Mouse (Mus musculus) urinary bladder, adult 2 months (tissue): ENCODE data around the gene Fndc3a. TPM values are rescaled to one million over a fixed set of nuclear protein-coding genes. Genes with fewer than 3 reads are reported as not detected.

ENCODE experiments used
- DNase-seq: peaks from one replicate; pipeline ENCODE4 v3.0.0; 2022; ENCODE audit warnings: low spot score
- polyA plus RNA-seq: library from polyadenylated mRNA; depleted of rRNA; stranded (reverse); fragments of >200 nt; gene quantifications from 2 replicates; pipeline ENCODE4 v1.2.3, GENCODE M21; 2012; rRNA removed

The Fndc3a gene
- 19.7 and 26.7 TPM in 2 replicates for polyA plus RNA-seq

DNA sequence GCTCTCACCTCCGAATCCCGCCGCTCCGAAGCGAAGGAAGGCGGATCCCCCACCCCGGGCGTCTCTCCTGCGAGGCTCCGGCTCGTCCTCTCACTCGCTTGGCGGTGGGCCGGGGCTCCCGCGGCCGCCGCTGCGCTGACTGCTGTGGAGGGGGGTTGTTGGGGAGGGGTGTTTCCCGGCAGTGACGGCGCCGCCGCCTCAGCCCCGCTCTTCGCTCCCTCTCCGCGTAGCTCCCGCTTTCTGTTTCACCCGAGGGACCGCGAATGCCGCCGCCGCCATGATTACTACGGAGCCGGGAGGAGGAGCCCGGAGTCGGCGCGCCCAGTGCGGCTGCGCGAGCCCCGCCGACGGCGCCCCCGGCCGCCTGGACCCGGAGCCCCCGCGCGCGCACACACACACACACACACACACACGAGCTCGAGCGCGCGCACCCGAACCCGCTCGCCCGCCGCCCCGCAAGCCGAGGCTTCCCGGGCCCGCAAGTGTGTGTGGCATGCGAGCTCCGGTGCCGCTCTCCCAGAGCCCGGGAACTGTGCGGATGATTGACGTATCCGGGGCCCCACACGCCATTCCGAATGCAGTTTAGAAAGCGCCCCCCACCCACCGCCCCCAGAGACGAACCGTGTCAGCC lies at the start of gene Fndc3a:
Gene Fndc3a, minus strand, starts transcription at position 294 of the 631 bp plus-strand sequence.
- DNase-seq = peak; percentile 83

DNA sequence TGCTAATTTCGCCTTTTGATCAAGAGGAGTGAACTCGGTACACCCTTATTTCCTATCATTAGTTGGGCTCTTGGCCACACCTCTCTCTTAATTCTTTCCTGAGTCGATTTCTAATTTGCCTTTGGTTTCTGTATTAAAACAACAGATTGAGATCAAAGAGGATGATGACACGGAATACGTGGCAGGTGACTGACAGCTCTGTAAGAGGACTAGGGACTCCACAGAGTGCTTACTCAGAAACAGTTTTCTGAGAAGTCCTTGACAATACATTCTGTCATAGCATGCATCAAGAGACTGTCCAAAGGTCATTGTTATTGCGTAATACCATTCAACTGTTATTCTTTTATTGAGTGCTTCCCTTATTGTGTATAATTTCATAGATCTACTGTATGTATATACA lies 43.1 kb upstream of the Fndc3a start:
- no peak for DNase-seq

DNA sequence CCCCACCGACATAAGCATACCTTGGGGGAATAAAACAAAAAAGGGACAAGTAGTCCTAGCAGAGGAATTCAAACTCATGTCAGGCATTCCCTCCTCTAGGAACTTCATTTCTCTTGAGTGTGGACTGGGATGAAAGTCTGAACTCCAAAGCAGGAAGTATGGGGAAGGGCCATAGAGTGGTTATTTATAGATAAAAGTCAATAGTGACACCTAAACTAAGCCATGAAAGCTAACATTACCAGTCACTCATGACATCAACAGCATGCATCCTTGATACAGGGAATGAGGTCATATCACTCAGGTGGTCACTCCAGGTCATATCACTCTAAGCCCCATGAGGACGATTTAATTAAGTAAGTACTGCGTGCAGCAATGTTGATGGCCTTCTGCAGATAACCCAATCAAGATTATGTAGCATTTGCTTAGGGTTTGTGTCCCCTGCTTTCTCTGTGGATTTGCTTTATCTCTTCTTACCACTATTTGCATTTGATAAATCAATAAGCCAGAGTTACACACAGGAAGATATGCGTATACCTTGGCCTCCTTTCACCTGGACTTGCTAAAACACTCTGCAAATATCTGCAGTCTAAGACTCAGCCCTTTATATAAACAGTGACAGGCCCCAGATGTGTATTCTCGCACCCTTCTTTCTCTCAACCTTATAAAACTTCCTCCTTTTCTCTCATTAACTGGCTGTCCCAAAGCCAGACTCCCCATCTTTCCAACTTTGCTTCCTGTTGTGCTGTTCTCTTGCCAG lies 40.8 kb upstream of the Fndc3a start:
- no peak for DNase-seq

DNA sequence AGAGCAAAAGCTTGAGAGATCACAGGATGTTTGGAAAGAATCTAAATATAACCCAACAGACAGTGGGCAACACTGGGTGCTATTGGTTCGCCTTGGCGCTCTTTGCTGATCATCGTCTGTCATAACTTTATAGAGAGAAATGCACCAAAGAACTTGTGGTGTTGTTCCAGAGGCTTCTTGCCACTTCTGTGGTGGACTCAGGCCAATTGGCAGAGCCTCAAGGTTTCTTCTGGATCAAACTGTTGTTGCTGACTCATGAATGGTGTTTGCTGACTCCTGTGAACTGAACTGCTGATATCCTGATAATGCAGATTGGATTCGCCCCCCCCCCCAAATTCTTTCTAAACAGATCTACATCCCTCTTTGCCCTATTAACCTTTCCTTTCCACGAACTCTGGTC lies 38.5 kb upstream of the Fndc3a start:
- no peak for DNase-seq

DNA sequence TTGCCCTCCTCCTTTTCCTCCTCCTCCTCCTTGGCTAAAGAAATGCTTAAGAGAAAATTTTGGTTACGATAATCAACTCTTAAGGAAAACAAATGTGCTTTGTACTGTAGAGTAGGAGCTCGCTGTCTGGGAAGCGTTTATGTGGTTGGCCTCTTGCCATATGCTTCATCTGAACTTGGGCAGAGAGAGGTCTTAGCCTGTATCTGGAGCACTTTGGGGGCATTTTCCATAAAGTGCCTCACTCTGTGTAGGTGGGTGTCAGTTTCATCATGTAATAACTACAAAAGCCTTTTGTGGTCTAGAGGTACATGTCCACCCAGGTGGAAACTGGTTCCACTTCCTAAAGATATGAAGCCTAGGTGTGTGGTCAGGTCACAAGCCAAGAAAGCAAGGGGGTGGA lies 31.9 kb upstream of the Fndc3a start:
- no peak for DNase-seq

DNA sequence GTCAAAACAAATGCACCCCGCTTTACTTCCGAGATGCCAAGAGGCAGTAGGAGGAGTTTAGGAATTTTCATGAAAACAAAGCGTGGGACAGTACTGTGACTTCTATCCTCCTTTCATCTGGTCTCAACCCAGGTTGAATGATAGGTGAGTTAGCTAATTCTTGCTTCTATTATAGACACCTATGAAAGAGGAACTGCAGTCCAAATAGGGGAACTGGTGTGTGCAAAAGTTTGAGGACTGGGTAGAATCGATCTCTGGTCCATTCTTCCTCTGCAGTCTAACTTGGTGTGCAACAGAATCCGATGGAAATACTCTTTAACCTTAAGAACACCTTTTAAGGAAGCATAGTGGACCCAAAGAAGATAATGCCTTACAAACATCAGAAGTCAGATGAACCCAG lies 30.5 kb upstream of the Fndc3a start:
- DNase-seq = no peak

DNA sequence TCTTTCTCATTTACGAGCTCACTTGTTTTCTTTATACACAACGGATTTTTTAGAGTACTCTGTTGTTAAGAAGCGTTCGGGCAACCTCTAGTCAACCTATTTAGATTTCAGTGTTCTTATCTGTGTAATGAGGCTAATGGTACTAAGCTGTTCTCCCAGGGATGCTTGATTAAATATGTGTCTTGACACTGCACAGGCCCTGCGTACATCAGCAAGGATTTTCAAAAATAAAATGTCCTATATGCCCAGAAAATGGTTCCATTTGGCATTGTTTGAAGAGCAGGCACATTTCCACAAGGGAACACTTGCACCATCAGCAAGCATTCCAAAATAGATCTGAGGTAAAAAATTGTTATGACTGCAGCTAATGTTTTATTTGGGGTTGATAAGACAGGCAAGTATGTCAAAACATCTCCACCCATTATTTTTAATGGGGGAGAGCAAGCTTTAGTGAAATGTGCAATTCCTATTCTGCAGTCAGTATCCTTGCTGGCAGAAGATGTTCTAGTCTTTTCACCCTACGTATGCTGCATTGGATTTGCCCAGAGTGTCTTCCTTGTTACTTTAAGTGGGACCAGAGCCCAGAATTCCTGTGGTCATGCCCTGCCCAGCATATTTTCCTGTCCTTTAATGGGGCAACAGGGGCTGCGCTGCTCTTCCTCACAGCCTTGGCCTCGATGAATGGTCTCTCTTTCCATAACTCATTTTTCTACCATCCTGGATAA lies 29.8 kb upstream of the Fndc3a start:
- DNase-seq = no peak

DNA sequence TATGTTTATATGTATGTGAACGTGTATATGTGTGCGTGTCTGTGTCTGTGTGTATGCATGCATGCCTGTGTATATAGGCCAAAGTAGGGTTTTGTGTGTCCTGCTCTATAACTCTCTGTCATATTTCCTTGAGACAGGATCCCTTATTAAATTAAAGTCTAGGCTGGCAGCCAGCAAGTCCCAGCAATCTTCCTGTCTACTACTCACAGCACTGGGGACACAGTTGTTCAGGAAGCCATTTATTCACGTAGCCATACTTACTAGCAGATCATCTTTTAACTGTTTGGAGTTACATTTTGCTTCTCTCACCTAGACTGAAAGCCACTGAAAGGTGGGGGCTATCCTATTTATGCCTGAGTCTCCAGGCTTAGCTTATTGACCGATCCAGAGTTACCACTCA lies 29.0 kb upstream of the Fndc3a start:
- no peak for DNase-seq

DNA sequence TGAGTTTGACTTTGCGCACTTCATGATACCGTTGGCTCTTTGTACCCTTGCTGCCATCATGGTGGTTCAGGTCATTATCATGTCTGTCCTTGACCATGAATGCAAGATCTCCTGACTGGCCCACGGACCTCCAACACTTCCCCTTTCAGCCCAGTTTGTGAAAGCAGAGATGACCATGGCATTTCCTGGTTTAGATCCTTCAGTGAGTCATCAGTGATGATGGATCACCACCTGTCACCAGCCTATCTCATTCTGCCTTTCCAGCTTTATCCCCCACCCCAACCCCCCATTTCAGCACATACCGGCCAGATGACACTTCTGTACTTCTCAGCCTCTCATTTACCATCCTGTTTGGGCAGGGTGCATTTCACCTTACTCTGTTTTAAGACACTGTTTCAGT lies 28.4 kb upstream of the Fndc3a start:
- DNase-seq = no peak

DNA sequence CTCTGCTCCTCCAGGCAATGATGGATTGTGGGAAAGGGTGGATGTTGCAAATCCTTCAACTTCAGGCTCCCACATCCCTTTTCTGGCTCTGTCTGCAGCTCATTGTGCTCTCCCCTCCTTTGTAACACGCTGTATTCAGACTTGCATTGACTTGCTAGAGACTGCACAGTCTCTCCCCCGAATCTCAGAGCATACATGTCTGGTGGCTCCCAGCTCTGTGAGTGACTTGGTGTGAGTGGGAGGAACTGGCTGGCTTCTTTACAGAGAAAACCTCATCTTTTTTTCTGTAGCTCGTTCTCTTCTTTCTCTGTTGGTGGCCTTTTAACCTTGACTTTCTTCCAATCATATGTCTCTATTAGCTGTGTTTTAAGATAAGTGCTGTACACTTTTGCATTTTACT lies 16.1 kb upstream of the Fndc3a start:
- DNase-seq = no peak

DNA sequence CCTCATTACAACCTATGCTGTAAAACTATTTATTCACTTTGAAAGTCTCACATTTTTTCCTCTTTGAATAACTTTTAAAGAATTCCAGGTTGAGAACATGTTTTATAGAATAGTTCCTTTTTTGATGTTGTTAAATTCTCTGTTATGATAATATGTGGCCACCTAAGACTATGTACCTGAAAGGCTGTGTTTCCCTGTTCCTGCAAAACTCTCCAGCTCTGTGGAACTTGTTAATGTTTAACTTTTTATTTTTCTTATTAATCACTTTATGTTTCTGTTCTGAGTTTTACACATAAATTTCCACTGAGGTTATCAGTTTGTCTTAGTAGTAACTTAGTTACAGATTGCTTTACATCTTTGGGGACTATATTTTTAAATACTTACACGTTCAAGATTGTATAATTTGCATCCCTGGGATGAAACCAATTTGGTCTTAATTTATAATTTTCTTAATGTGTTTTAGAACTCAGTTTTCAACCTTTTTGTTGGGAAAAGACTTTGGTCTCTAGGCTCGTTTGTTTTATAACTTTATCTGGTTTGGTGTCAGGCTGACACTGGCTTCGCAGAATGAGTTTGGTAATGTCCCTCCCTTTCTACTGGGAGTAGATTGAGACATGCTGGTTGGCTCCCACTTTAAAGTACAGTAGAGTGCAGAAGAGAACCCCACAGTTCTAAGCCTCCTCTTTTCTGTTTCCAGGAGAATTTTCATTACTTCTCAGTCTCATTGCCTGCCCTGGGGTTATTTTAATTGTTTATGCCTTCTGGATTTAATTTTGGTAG lies 12.7 kb upstream of the Fndc3a start:
- DNase-seq = no peak

DNA sequence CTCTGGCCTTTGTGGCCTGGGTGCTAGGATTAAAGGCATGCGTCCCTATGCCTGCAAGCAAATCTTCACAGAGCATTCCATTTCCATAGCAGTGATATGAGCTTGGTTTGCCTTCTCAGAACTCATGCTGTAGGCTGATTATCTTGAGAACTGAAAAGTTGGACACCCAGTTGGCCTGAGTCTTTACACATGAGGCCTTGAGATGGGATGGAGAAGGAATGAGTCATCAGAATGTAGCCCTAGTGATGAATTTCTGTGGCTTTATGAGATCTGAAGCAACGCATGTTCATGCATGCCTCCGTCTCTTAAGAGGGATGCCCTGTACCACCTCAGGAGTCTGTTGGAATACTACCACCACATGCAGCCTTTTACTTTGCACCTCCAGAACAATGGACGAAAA lies 6.4 kb upstream of the Fndc3a start:
- no peak for DNase-seq

DNA sequence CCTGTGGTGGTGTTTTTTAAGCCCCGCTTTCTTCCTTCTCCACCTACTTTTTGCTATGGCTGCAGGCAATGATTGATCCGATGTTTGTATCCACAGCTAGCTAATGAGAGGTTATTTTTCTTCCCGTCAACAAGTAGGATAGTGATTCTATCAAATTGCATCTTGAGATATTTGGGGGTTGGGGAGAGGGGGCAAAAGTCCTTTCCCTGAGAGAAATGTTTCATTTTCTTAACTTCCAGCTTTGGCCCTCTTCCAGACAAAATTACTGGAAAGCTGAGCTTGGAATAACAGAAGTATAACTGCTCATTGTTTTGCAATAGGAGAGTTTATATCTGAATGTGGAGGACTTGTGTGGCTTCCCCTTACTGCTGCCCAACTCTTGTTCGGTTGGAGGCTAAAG lies 1.3 kb upstream of the Fndc3a start:
- DNase-seq = no peak

DNA sequence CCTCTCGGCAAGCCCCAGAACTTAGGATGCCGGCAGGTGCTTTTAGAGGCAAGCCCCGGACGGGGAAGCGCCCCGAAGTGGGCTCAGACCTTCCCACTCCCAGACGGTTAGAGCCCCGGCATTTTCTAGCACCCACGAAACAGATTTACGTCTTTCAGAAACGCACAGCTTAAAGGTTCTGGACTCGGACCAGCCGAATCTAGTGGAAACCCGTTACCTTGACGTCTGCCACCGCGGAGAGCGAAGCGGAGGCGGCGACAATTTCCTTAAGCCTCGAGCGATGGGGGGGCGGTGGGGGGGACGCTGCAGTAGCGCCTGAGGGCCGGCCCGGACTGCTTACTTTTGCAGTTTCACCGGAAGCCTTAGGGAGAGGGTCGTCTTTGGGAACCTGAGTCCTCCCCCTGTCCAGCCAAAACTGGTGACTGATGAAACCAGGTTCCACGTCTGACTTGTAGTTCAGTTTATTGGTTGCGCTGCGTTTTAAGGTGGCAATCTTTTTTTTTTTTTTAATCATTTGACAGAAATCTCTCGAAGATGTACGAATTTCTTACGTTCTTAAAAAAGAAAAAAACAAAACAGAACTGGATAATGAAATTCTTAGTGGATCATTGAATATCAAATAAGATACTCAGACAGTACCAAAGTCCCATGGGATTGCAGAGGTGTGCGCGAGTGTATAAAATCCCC lies 681 bp upstream of the Fndc3a start:
- DNase-seq = no peak

DNA sequence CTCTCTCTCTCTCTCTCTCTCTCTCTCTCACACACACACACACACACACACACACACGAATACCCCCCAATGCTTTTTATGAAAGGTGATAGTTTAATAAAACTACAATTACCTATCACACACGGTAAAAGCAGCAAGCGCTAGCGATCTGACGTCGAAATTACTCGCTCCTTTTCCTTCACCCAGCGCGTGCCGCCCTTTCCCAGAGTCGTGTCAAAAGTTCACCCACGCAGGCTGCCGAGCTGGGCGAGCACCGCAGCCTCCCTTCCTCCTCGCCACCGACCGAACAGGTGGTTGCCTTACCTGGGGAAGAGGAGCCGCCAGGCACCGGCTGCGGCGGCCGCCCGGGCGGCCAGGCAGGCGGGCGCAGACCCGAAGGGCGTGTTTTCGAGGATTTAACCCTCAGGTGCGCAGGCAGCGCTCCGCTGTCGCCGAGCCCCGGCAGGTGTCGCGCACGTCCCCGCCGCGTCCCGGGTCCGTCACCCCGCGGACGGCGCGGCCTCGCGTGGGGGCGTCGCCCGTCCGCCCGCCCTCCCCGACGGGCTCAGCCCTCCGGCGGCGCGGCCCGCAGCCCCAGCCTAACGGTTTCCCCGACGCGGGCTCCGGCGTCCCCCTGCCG lies 603 bp downstream of the Fndc3a start:
- DNase-seq = no peak

DNA sequence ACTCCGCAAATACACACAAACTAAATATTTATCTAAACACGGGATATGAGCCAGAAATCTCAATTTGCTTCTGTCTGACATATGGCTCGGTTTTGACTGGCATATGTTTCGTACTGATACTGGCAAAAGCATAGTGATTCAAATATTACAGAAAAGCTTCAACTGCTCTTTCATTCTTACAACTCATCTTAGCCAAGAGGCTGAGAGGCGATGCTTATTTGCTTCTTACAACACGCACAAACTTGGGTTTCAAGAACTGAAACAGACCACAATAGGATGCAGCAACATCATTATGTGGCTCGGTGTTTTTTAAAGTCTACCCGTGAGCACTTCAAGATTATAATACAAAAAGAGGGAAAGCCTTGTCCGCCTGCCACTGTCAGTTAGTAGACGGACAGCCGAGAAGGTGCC lies 1.2 kb downstream of the Fndc3a start:
- DNase-seq = no peak

DNA sequence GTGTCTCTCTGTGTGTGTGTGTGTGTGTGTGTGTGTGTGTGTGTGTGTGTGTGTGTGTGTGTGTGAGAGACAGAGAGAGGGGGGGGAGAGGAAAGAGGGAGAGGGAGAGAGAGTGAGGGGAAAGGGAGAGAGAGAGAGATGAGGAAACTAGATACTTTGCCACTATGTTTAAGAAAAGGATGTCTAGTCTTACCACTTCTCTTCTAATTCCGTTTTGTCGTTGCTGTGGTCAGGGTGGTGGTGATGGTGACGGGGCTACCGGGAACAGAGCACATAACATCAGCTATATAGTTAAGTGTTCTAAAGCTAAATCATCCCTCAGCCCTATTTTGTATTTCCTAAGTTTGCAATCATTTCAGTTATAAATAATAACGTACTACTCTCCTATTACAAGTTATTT lies 9.7 kb downstream of the Fndc3a start:
- DNase-seq = no peak

DNA sequence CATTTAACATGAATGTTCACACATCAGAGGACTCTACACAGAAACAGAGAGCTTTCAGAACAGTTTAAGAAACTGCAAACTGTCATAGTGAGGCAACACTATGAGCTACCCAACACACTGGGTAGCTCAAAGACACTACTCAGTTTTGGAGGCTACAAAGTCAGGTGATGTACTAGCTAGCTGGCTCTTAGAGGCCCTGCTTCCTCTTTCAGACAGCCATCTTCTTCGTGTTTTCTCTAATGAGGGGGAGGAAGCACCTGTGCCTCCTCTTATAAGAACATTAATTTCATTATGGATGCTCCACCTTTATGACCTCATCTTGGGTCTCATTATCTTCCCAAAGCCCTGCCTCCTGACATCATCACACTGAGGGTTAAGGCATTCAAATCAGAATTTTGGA lies 18.4 kb downstream of the Fndc3a start:
- DNase-seq = no peak

DNA sequence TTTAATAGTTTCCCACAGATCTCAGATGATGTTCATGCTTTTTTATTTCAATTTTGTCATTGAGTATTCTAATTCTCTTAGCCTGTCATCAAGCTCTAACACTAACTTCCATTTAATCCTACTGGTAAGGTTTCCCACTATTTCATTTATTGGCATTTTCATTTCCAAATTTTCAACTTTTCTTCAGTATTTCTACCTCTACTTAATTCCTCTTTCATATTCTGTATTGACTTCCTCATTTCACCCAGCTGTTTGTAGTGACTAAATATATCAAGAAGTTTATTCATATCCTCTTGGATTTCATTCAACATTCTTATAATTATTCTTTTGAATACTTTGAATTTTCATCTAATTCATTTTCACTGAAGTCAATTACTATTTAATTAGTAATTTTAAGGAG lies 20.3 kb downstream of the Fndc3a start:
- DNase-seq = no peak

DNA sequence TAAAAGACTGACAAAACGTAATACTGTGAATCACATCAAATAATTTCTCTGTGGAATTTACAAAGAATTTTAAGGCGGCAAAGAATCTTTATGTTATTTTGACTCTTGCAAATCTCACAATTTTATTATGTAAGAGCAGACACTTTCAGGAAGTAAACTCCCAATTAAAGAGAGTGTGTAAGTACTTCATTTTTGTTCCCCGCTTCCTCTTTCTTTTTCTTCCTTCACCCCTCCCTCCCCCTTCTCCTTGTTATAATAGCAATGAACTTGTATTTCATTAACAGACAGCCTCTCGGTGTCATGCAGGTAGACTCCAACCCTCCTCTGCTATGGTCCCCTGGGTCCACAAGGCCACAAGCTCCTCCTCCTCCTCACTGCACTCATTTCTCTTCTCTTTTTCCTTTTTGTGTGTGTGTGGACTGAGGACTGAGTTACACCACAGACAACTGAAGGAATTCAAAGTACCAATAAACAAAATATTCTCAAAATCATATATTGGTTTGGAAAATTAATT lies 24.9 kb downstream of the Fndc3a start:
- no peak for DNase-seq

DNA sequence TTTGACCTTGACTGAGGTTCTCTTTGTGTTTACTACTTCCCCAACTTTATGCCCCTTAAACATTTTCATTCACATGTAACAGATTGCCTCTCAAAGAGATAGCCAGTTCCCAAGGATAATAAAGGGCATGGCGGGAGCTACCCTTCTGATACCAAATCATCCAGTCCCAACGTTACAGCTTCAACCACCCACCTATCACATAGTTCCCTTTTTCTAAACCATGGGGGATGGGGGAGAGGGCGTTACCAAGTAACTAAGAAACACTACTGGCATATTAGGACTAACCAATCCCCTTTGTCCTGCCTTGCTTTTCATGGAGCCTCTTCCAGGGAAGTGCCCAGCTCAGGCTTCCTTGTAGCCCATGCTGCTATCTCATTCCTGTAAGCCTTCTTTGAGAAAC lies 32.6 kb downstream of the Fndc3a start:
- no peak for DNase-seq
